Mouse (Mus musculus): Measurements from ENCODE around the gene Abhd11.

Gene Abhd11

DNA sequence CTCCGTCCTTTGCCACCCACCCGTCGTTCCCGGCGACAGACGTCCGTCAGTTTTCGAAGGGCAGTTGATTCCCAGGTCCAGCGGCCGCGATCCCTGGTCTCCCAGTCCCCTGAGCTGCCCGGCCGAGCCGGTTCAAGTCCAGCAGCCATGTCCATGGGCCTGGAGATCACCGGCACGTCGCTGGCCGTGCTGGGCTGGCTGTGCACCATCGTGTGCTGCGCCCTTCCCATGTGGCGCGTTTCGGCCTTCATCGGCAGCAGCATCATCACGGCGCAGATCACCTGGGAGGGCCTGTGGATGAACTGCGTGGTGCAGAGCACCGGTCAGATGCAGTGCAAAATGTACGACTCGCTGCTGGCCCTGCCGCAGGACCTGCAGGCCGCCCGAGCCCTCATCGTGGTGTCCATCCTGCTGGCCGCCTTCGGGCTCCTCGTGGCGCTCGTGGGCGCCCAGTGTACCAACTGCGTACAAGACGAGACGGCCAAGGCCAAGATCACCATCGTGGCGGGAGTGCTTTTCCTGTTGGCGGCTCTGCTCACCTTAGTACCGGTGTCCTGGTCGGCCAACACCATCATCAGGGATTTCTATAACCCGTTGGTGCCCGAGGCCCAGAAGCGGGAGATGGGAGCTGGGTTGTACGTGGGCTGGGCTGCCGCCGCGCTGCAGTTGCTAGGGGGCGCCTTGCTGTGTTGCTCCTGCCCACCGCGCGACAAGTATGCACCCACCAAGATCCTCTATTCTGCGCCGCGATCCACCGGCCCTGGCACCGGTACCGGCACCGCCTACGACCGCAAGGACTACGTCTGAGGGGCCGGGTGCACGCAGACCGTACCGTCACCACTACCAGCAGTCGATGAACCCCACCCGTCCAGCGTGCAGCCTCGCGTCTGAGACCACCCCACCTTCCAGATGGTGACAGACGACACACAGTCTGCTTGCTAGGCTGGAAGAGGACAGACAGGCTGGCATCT lies 22.4 kb upstream of the Abhd11 start:
- no peak for DNase-seq (ENCODE audit: low spot score)

DNA sequence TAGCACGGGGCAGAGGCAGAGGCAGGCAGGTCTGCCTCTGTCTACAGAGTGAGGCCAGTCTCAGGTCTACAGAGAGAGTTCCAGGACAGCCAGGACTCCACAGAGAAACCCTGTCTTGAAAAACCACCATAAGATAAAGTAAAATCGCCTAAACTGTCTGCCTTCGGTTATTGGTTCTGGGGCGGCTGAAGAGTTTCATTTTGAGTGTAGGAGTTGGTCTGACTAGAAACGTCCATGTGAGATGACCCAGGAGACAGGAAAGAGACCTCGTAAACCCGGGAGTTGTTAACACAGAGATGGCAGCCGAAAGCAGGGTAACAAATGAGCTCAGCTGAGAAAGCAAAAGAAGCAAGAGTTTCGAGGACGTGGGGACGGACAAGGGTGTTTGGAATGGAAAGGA lies 19.8 kb upstream of the Abhd11 start:
- DNase-seq (ENCODE audit: low spot score), result no peak

DNA sequence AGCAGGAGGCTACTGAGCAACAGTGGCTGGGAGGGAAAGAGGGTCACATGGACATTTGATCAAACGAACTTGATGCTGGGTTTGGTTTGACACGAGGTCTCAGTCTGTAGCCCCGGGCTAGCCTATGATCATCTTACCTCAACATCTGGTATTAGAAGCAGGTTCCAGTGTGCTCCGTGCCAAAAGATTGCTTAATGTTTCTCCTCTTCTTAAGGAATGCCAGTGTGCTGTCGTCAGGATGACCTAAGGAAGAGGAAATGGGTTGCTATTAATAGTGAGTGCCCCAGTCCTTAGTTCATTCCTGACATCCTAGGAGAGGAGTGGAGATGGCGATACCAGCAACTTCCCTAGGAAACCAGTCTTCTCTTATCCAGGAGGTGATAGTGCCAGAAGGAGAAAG lies 19.2 kb upstream of the Abhd11 start:
- no peak for DNase-seq (ENCODE audit: low spot score)

GRCm38 (mm10) chr5:134992566-134992965 lies 16.4 kb upstream of the Abhd11 start:
- DNase-seq (ENCODE audit: low spot score), result no peak

GRCm38 (mm10) chr5:134998359-134998758 lies 10.6 kb upstream of the Abhd11 start:
- DNase-seq (ENCODE audit: low spot score), result no peak

GRCm38 (mm10) chr5:134999797-135000196 lies 9.2 kb upstream of the Abhd11 start:
- DNase-seq (ENCODE audit: low spot score), result no peak

DNA sequence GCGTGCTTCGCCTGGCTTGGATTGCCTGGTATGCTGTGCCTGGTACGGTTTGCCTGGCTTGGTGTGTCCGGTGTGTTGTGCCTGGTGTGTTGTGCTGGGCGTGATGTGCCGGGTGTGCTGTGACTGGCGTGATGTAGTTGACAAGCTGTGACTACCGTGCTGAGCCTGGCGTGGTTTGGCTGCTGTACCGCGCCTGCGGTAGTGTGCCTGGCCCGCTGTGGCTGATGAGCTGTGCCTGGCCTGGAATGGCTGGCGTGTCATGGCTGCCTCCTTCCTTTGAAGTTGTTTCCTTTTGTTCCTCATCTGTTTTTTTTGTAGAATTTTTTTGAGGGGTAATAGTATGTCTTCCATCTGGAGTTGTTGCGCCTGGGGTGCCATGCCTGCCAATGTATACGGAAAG lies 8.2 kb upstream of the Abhd11 start:
- DNase-seq (ENCODE audit: low spot score), result no peak

- DNase-seq (ENCODE audit: low spot score), result no peak
Observed at GRCm38 (mm10) chr5:135001309-135001708, 7.6 kb upstream of the Abhd11 start.

- no peak for DNase-seq (ENCODE audit: low spot score)
Observed at GRCm38 (mm10) chr5:135002151-135002550, 6.8 kb upstream of the Abhd11 start.

- DNase-seq (ENCODE audit: low spot score), result no peak
Observed at GRCm38 (mm10) chr5:135007802-135008571, 965 bp upstream of the Abhd11 start.

DNA sequence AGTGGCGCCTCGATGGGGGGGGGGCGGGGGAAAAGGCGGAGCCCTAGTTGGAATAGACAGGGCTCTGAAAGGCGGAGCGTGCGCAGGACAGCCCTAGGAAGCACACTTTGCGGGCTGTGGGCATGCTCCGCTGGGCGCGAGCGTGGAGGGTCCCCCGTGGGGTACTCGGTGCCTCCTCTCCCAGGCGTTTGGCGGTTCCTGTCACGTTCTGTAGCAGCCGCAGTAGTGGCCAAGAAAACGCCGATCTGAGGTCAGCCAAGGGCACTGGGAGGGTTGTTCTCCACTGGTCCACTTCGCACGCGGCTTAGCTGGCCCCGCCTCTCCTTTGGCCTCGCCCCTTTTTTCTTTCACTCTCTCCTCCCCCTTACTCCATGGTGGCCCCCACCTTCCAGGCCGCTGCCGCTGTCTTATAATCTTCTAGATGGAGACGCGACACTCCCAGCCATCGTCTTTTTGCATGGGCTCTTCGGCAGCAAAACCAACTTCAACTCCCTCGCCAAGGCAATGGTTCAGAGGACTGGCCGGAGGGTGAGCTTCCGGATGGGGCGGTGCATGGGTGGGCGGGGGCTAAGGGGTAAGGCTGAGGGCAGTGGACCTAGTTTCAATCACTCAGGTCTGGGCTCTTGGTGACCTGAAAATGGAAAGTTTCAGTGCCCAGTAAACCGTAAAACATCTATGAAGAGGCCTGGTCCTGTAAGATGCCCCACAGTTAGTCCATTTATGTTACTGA lies 803 bp downstream of the Abhd11 start:
- peak; percentile 79 for DNase-seq (ENCODE audit: low spot score)

DNA sequence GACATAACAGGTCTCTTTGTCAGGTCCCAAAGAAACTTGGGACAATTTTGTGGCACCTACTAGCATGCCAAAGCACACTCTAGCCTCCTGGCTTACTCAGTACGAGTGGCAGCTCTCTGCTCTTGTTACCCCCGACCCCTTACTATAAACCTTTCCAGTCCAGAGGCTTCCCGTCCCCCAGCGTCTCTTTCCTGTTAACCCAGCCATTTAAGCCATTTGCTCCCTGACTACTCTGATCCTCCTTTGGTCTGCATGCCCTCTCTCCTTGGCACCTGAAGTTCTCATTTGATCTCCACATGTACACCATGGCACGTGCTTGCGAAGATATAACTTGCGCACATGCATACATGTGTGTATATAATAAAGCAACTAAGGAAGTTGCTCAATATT lies 1.4 kb downstream of the Abhd11 start:
- no peak for DNase-seq (ENCODE audit: low spot score)

- DNase-seq (ENCODE audit: low spot score), result no peak
Observed at GRCm38 (mm10) chr5:135010841-135011743, 2.1 kb downstream of the Abhd11 start.

DNA sequence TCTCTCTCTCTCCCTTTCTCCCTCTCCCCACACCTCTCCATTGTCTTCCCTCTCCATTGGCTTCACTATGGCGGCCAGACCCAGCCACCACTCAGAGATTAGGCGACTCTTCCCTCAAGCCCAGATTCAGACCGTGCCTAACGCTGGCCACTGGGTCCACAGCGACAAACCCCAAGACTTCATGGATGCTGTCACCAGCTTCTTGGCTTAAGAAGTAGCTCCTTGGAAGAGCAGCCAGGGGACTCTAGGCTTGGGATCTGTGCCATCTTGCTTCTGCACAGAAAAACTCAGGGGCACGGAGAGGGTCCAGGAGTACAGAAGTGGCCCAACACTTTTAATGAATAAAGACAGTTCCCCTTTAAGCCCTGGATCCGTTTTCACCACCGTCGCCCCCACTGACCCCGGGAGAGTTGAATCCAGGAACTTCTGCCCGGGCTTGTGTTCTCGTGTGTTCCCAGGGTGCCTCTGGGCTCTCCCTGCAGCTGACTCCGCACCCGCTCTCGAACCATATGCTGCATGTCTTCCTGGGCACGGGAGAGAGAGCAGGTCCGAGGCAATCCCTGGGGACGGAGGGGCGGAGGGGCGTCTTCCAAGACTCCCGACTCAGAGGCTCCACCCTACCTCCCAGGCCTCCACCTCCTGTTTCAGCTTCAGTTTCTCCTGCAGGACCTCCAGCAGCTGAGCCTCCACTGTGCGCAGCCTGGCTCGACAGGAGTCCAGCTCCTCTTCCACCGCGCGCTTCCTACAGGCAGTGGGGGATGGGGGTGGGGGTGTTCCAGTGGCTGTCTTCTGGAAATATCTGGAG lies 3.1 kb downstream of the Abhd11 start:
- no peak for DNase-seq (ENCODE audit: low spot score)

- no peak for DNase-seq (ENCODE audit: low spot score)
Observed at GRCm38 (mm10) chr5:135012671-135013441, 3.9 kb downstream of the Abhd11 start.

GRCm38 (mm10) chr5:135015497-135015896 lies 6.5 kb downstream of the Abhd11 start:
- DNase-seq (ENCODE audit: low spot score), result peak; percentile 76

- DNase-seq (ENCODE audit: low spot score), result no peak
Observed at GRCm38 (mm10) chr5:135016224-135016759, 7.3 kb downstream of the Abhd11 start.

- no peak for DNase-seq (ENCODE audit: low spot score)
Observed at GRCm38 (mm10) chr5:135021814-135022213, 12.9 kb downstream of the Abhd11 start.

Measured in left cerebral cortex, adult 11 months (tissue).